Mouse (Mus musculus): ENCODE results near the gene Naip6. TPM values are rescaled to one million over a fixed set of nuclear protein-coding genes. Genes with fewer than 3 reads are reported as not detected.
"Not testable (repeated sequence)": the region's sequence is repeated elsewhere in the genome, so short reads cannot be mapped to it uniquely, and the experiment has no call there.

The Naip6 gene
- polyA plus RNA-seq, 1 experiment from 2014 or later: not detected

GRCm38 (mm10) chr13:100284611-100285010 is 32.9 kb downstream of the Naip6 start:
- Histone ChIP-seq H3K9me3 (replicated peaks; ENCODE audit: control insufficient read depth, low read length) (no peaks in the 10 kb centered on the region), H3K27ac (replicated peaks; ENCODE audit: low read depth, low read length) (no peak overlapping the region), H3K9ac (replicated peaks; ENCODE audit: low read length) (no peak overlapping the region), H3K4me3 (ENCODE audit: low read depth, low read length) (no peak overlapping the region), H3K36me3 (replicated peaks; ENCODE audit: control insufficient read depth, insufficient read depth, low read depth, low read length) (no peaks in the 10 kb centered on the region), H3K4me1 (ENCODE audit: control insufficient read depth, insufficient read depth, low read length) (no peaks in the 10 kb centered on the region), H3K27me3 (ENCODE audit: control insufficient read depth, insufficient read depth, low read length) (no peaks in the 10 kb centered on the region), H3K4me2 (ENCODE audit: low read depth, low read length) (no peak overlapping the region)
- WGBS: 94% methylated on average over 1 of the region's 1 CpGs
- no peak for ATAC-seq (replicated peaks; ENCODE audit: insufficient number of reproducible peaks, low FRiP score, low TSS enrichment, low read depth)
- no peak for DNase-seq (ENCODE audit: low spot score)

- not testable (repeated sequence) for DNase-seq (ENCODE audit: low spot score); H3K27me3 ChIP-seq (ENCODE audit: control insufficient read depth, insufficient read depth, low read length); H3K4me2 ChIP-seq (ENCODE audit: low read depth, low read length); H3K27ac ChIP-seq (replicated peaks; ENCODE audit: low read depth, low read length); H3K9ac ChIP-seq (replicated peaks; ENCODE audit: low read length); ATAC-seq (replicated peaks; ENCODE audit: insufficient number of reproducible peaks, low FRiP score, low TSS enrichment, low read depth); H3K4me1 ChIP-seq (ENCODE audit: control insufficient read depth, insufficient read depth, low read length); H3K36me3 ChIP-seq (replicated peaks; ENCODE audit: control insufficient read depth, insufficient read depth, low read depth, low read length); H3K9me3 ChIP-seq (replicated peaks; ENCODE audit: control insufficient read depth, low read length); H3K4me3 ChIP-seq (ENCODE audit: low read depth, low read length)
- no CpG with 5 or more reads among the region's 1 CpGs for WGBS
These were observed 45.9 kb downstream of the Naip6 start for GRCm38 (mm10) chr13:100271474-100272132.

- H3K9me3 ChIP-seq (replicated peaks; ENCODE audit: control insufficient read depth, low read length); DNase-seq (ENCODE audit: low spot score); H3K4me2 ChIP-seq (ENCODE audit: low read depth, low read length); H3K27me3 ChIP-seq (ENCODE audit: control insufficient read depth, insufficient read depth, low read length); ATAC-seq (replicated peaks; ENCODE audit: insufficient number of reproducible peaks, low FRiP score, low TSS enrichment, low read depth); H3K9ac ChIP-seq (replicated peaks; ENCODE audit: low read length); H3K4me1 ChIP-seq (ENCODE audit: control insufficient read depth, insufficient read depth, low read length); H3K27ac ChIP-seq (replicated peaks; ENCODE audit: low read depth, low read length); H3K4me3 ChIP-seq (ENCODE audit: low read depth, low read length); H3K36me3 ChIP-seq (replicated peaks; ENCODE audit: control insufficient read depth, insufficient read depth, low read depth, low read length): not testable (repeated sequence)
- 68% methylated on average over 2 of the region's 2 CpGs for WGBS
These were observed 60.5 kb downstream of the Naip6 start for GRCm38 (mm10) chr13:100256996-100257395.

GRCm38 (mm10) chr13:100255925-100256324 is 61.5 kb downstream of the Naip6 start:
- not testable (repeated sequence) for H3K9ac ChIP-seq (replicated peaks; ENCODE audit: low read length); H3K27ac ChIP-seq (replicated peaks; ENCODE audit: low read depth, low read length); H3K4me1 ChIP-seq (ENCODE audit: control insufficient read depth, insufficient read depth, low read length); H3K36me3 ChIP-seq (replicated peaks; ENCODE audit: control insufficient read depth, insufficient read depth, low read depth, low read length); H3K4me2 ChIP-seq (ENCODE audit: low read depth, low read length); H3K9me3 ChIP-seq (replicated peaks; ENCODE audit: control insufficient read depth, low read length); H3K27me3 ChIP-seq (ENCODE audit: control insufficient read depth, insufficient read depth, low read length); ATAC-seq (replicated peaks; ENCODE audit: insufficient number of reproducible peaks, low FRiP score, low TSS enrichment, low read depth); H3K4me3 ChIP-seq (ENCODE audit: low read depth, low read length); DNase-seq (ENCODE audit: low spot score)
- 80% methylated on average over 5 of the region's 6 CpGs for WGBS

GRCm38 (mm10) chr13:100251897-100252296 is 65.6 kb downstream of the Naip6 start:
- WGBS: 95% methylated on average over 2 of the region's 2 CpGs
- DNase-seq (ENCODE audit: low spot score); H3K9ac ChIP-seq (replicated peaks; ENCODE audit: low read length); H3K27ac ChIP-seq (replicated peaks; ENCODE audit: low read depth, low read length); H3K4me1 ChIP-seq (ENCODE audit: control insufficient read depth, insufficient read depth, low read length); H3K27me3 ChIP-seq (ENCODE audit: control insufficient read depth, insufficient read depth, low read length); H3K9me3 ChIP-seq (replicated peaks; ENCODE audit: control insufficient read depth, low read length); H3K4me2 ChIP-seq (ENCODE audit: low read depth, low read length); H3K36me3 ChIP-seq (replicated peaks; ENCODE audit: control insufficient read depth, insufficient read depth, low read depth, low read length); ATAC-seq (replicated peaks; ENCODE audit: insufficient number of reproducible peaks, low FRiP score, low TSS enrichment, low read depth); H3K4me3 ChIP-seq (ENCODE audit: low read depth, low read length): not testable (repeated sequence)

- not testable (repeated sequence) for H3K9ac ChIP-seq (replicated peaks; ENCODE audit: low read length); ATAC-seq (replicated peaks; ENCODE audit: insufficient number of reproducible peaks, low FRiP score, low TSS enrichment, low read depth)
These were observed 70.5 kb downstream of the Naip6 start for GRCm38 (mm10) chr13:100246896-100247519.

GRCm38 (mm10) chr13:100246223-100246622 is 71.3 kb downstream of the Naip6 start, which contains the start of gene Naip5:
Gene Naip5 (minus strand): TSS chr13:100246323.
- not testable (repeated sequence) for H3K4me1 ChIP-seq (ENCODE audit: control insufficient read depth, insufficient read depth, low read length); H3K9me3 ChIP-seq (replicated peaks; ENCODE audit: control insufficient read depth, low read length); H3K9ac ChIP-seq (replicated peaks; ENCODE audit: low read length); ATAC-seq (replicated peaks; ENCODE audit: insufficient number of reproducible peaks, low FRiP score, low TSS enrichment, low read depth); H3K4me2 ChIP-seq (ENCODE audit: low read depth, low read length); H3K4me3 ChIP-seq (ENCODE audit: low read depth, low read length); DNase-seq (ENCODE audit: low spot score); H3K36me3 ChIP-seq (replicated peaks; ENCODE audit: control insufficient read depth, insufficient read depth, low read depth, low read length); H3K27me3 ChIP-seq (ENCODE audit: control insufficient read depth, insufficient read depth, low read length); H3K27ac ChIP-seq (replicated peaks; ENCODE audit: low read depth, low read length)
- 71% methylated on average over 4 of the region's 4 CpGs for WGBS

More at GRCm38 (mm10) chr13:100246896-100247519, 70.5 kb downstream of the Naip6 start:
- not testable (repeated sequence) for H3K4me2 ChIP-seq (ENCODE audit: low read depth, low read length); H3K9me3 ChIP-seq (replicated peaks; ENCODE audit: control insufficient read depth, low read length); H3K27ac ChIP-seq (replicated peaks; ENCODE audit: low read depth, low read length); H3K4me1 ChIP-seq (ENCODE audit: control insufficient read depth, insufficient read depth, low read length); H3K27me3 ChIP-seq (ENCODE audit: control insufficient read depth, insufficient read depth, low read length); H3K4me3 ChIP-seq (ENCODE audit: low read depth, low read length); H3K36me3 ChIP-seq (replicated peaks; ENCODE audit: control insufficient read depth, insufficient read depth, low read depth, low read length); DNase-seq (ENCODE audit: low spot score)
- WGBS: 75% methylated on average over 5 of the region's 5 CpGs

GRCm38 (mm10) chr13:100243702-100244101 is 73.8 kb downstream of the Naip6 start:
- Histone ChIP-seq H3K4me2 (ENCODE audit: low read depth, low read length) (no peak overlapping the region), H3K9me3 (replicated peaks; ENCODE audit: control insufficient read depth, low read length) (no peaks in the 10 kb centered on the region), H3K4me1 (ENCODE audit: control insufficient read depth, insufficient read depth, low read length) (no peaks in the 10 kb centered on the region), H3K27ac (replicated peaks; ENCODE audit: low read depth, low read length) (no peak overlapping the region), H3K36me3 (replicated peaks; ENCODE audit: control insufficient read depth, insufficient read depth, low read depth, low read length) (no peaks in the 10 kb centered on the region), H3K9ac (replicated peaks; ENCODE audit: low read length) (no peak overlapping the region), H3K4me3 (ENCODE audit: low read depth, low read length) (no peak overlapping the region), H3K27me3 (ENCODE audit: control insufficient read depth, insufficient read depth, low read length) (no peaks in the 10 kb centered on the region)
- no peak for ATAC-seq (replicated peaks; ENCODE audit: insufficient number of reproducible peaks, low FRiP score, low TSS enrichment, low read depth)
- DNase-seq (ENCODE audit: low spot score): no peak
